Mouse (Mus musculus) adrenal gland, postnatal 14 days (tissue): Measurements from ENCODE around the gene Slco3a1. TPM values are rescaled to one million over a fixed set of nuclear protein-coding genes. Genes with fewer than 3 reads are reported as not detected.

Experiments used
- DNase-seq: peaks from one replicate; pipeline ENCODE4 v3.0.0; 2021; ENCODE audit warnings: mixed read lengths
- microRNA-seq, 2 experiments: library from miRNA; unstranded; fragments of <30 nt; microRNA quantifications; one replicate each; pipeline ENCODE4 v1.2.0; 2021
- total RNA-seq: library from RNA; stranded (reverse); gene quantifications from 2 replicates; pipeline ENCODE4 v1.2.3, GENCODE M21; 2021

Slco3a1 gene
- total RNA-seq, 1 experiment from 2014 or later: 20.8 TPM

- no peak for DNase-seq
Measured at GRCm38 (mm10) chr7:74303081-74303480, 251.5 kb downstream of the Slco3a1 start.

- DNase-seq: no peak
Measured at GRCm38 (mm10) chr7:74286531-74286930, 268.0 kb downstream of the Slco3a1 start.

DNA sequence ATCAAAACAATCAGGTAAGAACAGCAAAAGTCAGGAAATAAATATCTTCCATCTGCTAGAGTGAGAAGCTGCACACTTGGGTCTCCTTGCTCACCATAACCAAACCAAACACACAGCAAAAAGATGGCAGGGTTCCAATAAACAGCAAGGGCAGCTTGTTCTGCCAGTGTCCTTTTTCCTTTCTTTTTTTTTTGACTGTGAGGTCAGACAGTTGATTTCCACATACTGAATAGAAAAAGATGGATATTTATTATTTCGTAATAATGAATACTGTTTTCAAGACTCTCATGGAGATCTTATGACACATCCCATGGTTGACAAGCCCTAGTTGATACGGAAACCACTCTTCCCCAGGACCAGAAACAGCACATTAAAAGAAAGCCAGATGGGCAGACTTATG lies 274.2 kb downstream of the Slco3a1 start:
- peak; percentile 42 for DNase-seq

- DNase-seq: no peak
Measured at GRCm38 (mm10) chr7:74279356-74279755, 275.2 kb downstream of the Slco3a1 start.

DNA sequence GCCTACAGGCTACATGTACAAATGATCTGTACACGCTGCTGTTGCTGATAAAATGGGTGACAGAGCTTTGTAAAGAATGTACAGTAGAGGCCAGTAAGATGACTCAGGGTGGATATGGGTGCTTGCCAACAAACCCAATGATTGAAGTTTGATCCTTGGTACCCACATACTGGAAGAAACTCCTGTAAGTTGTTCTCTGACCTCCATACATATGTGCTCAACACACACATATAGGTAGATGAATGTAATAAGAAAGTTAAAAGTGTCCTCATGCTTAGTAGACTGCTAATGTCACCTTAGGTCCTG lies 284.5 kb downstream of the Slco3a1 start:
- no peak for DNase-seq

DNA sequence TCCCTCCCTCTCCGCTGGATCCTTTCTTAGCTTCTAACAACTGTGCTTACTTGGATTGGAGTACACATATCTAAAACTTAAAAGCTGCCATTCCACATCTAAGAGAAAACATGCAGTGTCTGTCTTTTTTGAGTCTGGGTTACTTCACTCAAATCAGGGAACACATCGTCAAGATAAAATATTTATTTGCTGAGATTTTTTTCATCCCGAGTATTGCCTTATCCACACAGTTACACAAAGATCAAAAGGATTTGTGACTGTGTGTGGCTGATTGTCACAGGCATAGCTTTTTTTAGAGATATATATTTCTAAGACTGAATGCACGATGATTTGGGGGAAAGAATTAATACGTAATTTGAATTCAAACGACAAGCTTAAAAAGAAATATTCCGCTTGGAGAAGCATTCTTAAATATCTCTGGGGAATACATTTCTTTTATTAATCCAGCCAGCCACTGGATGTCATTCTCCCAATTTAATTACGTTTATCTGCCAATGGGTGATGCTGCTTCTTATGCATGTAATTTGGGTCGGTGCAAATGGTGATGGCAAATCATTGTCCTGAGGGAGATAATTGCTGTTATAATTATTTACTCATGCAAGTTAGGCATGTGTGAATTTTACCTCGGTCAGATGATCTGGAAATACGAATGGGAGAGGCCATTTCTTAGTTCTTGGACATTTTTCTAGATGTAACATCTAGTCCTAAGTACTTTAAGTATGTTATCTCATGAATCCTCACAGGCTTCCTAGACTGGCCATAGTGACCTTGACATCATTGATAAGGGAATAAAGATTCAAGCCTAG lies 285.1 kb downstream of the Slco3a1 start:
- DNase-seq: no peak

DNA sequence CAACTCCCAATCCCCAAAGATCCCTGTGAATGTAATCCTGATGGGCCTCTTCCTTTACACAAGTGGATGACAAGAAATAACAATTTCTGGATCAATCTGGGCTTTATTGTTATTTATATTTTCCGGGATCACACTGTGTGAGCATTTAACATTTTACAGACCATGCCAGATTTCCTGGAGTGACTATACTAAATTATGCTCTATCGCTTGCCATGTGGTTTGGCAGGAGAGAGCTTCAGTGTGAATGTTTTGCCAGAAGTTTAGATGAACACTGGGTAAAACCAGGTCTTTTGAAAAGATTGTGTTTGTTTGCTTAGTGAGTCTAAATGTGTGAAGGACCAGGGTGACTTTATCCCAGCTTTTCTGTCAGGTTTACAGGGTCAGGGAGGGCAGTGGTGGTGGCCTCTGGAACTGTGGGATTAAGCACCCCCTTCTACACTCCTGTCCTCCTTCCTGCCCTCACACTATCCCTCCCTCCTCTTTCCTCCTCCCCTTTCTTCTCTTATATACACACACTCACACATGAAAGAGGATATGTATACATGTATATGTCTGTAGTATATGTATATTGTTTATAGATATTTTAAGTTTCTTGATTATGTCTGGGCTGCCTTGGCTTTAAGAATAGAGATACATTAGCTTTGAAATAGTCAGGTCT lies 287.9 kb downstream of the Slco3a1 start:
- DNase-seq: no peak

DNA sequence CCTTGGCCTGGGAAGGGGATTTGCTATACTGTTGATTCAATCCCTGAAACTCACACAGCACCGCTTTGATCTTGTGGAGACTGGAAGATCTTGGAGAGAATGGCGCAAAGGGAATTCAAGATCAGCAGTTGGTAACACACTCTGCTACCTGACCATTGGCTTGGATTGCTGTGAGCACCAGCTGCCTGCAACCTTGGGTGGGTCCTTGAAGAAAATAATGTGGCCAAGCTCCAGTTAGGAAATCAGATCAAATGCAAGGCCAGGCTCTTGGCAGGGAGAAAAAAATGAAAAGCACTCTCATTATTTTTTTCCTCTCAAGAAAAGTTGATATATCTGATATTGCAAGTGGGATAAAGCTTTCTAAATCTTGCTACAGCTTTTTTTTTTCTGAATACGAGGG lies 298.3 kb downstream of the Slco3a1 start:
- DNase-seq: peak; percentile 71

DNA sequence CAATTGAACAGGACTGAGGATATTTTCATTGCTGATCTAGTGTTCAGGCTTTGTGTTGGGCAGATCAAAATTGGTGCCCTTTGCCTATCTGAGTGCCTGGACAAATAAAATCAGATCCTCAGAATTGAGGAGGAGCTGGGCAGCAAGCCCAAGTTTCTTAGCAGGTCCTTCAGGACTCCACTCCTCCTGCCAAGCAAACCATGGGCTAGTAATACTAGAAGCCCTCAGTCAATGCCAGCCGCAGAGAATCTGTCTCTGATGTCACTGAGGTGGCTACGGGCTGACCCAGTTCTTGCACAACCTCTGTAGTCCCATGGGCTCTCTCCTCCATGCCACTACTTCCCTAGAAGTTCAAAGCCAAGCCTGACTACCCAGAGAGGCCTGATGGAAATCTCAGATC lies 302.5 kb downstream of the Slco3a1 start:
- DNase-seq: peak; percentile 54

- DNase-seq: no peak
Measured at GRCm38 (mm10) chr7:74241236-74241635, 313.3 kb downstream of the Slco3a1 start.

DNA sequence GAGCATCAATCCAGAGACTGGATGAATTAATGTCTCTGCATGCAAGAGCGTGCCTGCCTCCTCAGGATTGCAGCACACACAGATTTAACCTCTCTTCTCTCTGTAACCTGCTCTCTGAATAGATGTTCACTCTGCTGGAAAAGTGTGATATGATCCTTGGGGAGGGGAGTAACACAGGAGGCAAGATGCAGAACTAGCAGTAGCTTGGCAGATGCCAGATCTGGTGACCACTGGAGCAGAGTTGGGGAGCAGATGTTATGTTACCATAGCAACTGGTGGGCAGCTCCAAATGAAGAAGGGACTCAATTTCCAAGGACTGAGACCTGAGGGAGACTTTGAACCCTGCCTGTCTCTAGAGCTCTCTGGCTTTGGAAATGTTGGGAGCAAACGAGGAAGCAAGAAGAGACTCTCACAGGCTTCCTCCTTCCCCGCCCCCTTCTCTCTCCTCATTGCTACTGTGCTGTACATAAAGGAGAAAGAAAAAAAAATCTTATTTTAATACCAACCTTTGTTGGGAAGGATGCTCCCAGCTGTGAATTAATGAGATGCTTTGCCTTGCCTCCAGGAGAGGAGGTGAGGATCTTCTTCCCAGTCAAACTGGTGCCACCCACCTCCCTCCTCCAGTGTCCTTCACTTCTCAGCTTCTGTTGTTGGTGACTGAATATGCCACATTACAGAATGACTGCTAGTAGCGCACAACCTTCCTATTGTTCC lies 314.0 kb downstream of the Slco3a1 start:
- no peak for DNase-seq

Small RNA genes within 50 kb of the gene (microRNA-seq; reads per million reads assigned to microRNA genes)
- 0 reads per million in 2 experiments for gene Gm27459
